Mouse (Mus musculus): Measurements from ENCODE around the gene Ripor2. TPM values are rescaled to one million over a fixed set of nuclear protein-coding genes. Genes with fewer than 3 reads are reported as not detected.

Gene Ripor2
- polyA plus RNA-seq, 1 experiment from 2014 or later: 4.4 TPM

DNA sequence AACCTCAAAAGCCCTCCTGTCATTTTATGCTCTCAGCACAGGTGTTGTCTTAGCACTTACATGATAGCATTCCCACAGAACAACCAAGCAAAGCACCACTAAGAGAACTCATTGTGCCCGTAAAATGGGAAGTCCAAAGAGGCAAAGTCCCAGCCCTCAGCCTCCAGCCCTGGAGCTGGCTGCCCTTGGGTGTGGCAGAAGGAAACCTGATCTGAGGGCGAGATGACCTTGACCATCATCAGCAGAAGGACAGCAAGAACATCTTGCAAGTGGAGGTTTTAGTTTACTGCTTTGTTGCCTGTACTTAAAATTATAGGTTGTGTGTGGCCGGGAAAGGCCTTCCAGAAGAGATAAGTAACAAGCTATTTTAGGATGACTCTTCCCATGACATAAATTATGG, 6.9 kb upstream of the Ripor2 start:
- H3K4me1 ChIP-seq (ENCODE audit: control insufficient read depth, low read depth, low read length): peaks cover 39% of the 10 kb centered on the region
- H3K9ac ChIP-seq (ENCODE audit: low read depth, low read length): no peak overlapping the region
- no peaks in the 10 kb centered on the region for H3K27me3 ChIP-seq (ENCODE audit: control insufficient read depth, insufficient read depth, low read depth, low read length)
- H3K4me3 ChIP-seq (ENCODE audit: low read depth, low read length): no peak overlapping the region
- WGBS (ENCODE audit: insufficient replicate concordance): 69% methylated on average over 3 of the region's 3 CpGs
- H3K9me3 ChIP-seq (replicated peaks; ENCODE audit: control insufficient read depth, low read length): no peaks in the 10 kb centered on the region
- H3K27ac ChIP-seq (ENCODE audit: low read length): no peak overlapping the region
- ATAC-seq (ENCODE audit: low read depth): no peak
- no peak overlapping the region for H3K4me2 ChIP-seq (ENCODE audit: low read depth, low read length)
- no peaks in the 10 kb centered on the region for H3K36me3 ChIP-seq (ENCODE audit: control insufficient read depth, insufficient read depth)

- Histone ChIP-seq H3K4me3 (ENCODE audit: low read depth, low read length) (no peak overlapping the region), H3K27ac (ENCODE audit: low read length) (peak overlapping the region; percentile 73), H3K4me1 (ENCODE audit: control insufficient read depth, low read depth, low read length) (peaks cover 48% of the 10 kb centered on the region), H3K9me3 (replicated peaks; ENCODE audit: control insufficient read depth, low read length) (no peaks in the 10 kb centered on the region), H3K4me2 (ENCODE audit: low read depth, low read length) (0 out of 2 replicates have a peak overlapping the region, but pooled peaks have one; percentile 10), H3K9ac (ENCODE audit: low read depth, low read length) (no peak overlapping the region), H3K36me3 (ENCODE audit: control insufficient read depth, insufficient read depth) (no peaks in the 10 kb centered on the region), H3K27me3 (ENCODE audit: control insufficient read depth, insufficient read depth, low read depth, low read length) (no peaks in the 10 kb centered on the region)
- ATAC-seq (ENCODE audit: low read depth): peak; percentile 79
- 48% methylated on average over 11 of the region's 11 CpGs for WGBS (ENCODE audit: insufficient replicate concordance)
Observed at GRCm38 (mm10) chr13:24576338-24577119, 5.5 kb upstream of the Ripor2 start.

GRCm38 (mm10) chr13:24578317-24578716, 3.7 kb upstream of the Ripor2 start:
- Histone ChIP-seq H3K27ac (ENCODE audit: low read length) (no peak overlapping the region), H3K9me3 (replicated peaks; ENCODE audit: control insufficient read depth, low read length) (no peaks in the 10 kb centered on the region), H3K4me2 (ENCODE audit: low read depth, low read length) (no peak overlapping the region), H3K9ac (ENCODE audit: low read depth, low read length) (no peak overlapping the region), H3K4me3 (ENCODE audit: low read depth, low read length) (no peak overlapping the region), H3K27me3 (ENCODE audit: control insufficient read depth, insufficient read depth, low read depth, low read length) (no peaks in the 10 kb centered on the region), H3K4me1 (ENCODE audit: control insufficient read depth, low read depth, low read length) (peaks cover 48% of the 10 kb centered on the region), H3K36me3 (ENCODE audit: control insufficient read depth, insufficient read depth) (no peaks in the 10 kb centered on the region)
- ATAC-seq (ENCODE audit: low read depth): peak; percentile 43

DNA sequence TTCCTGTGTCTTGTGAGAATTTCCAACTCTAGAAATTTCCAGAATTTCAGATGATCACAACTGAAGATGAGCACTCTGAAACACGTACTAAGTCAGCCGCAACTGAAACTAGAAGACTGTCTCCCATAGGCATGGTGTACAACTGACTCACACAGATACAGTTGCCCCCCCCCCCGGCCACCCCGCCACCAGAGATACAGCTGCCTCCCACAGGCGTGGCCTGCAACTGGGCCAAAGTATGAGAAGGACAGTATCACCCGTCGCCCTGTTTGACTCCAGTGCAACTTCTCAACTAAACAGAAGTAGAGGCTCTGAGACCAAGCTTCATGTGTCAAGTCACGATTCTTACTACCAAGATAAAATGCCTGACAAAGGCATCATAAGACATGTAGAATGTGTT, 1.2 kb upstream of the Ripor2 start:
- no peaks in the 10 kb centered on the region for H3K9me3 ChIP-seq (replicated peaks; ENCODE audit: control insufficient read depth, low read length)
- H3K36me3 ChIP-seq (ENCODE audit: control insufficient read depth, insufficient read depth): no peaks in the 10 kb centered on the region
- H3K4me3 ChIP-seq (ENCODE audit: low read depth, low read length): no peak overlapping the region
- peak overlapping the region; percentile 31; the same call in 1 of the 2 replicates for H3K4me2 ChIP-seq (ENCODE audit: low read depth, low read length)
- H3K27ac ChIP-seq (ENCODE audit: low read length): peak overlapping the region; percentile 1; the same call in 1 of the 2 replicates
- 44% methylated on average over 8 of the region's 8 CpGs for WGBS (ENCODE audit: insufficient replicate concordance)
- no peaks in the 10 kb centered on the region for H3K27me3 ChIP-seq (ENCODE audit: control insufficient read depth, insufficient read depth, low read depth, low read length)
- ATAC-seq (ENCODE audit: low read depth): peak; percentile 72
- H3K4me1 ChIP-seq (ENCODE audit: control insufficient read depth, low read depth, low read length): peaks cover 40% of the 10 kb centered on the region
- H3K9ac ChIP-seq (ENCODE audit: low read depth, low read length): no peak overlapping the region

- H3K4me1 ChIP-seq (ENCODE audit: control insufficient read depth, low read depth, low read length): peaks cover 11% of the 10 kb centered on the region
- no peak overlapping the region for H3K4me2 ChIP-seq (ENCODE audit: low read depth, low read length)
- H3K36me3 ChIP-seq (ENCODE audit: control insufficient read depth, insufficient read depth): no peaks in the 10 kb centered on the region
- no peak for ATAC-seq (ENCODE audit: low read depth)
- H3K9ac ChIP-seq (ENCODE audit: low read depth, low read length): no peak overlapping the region
- 82% methylated on average over 5 of the region's 5 CpGs for WGBS (ENCODE audit: insufficient replicate concordance)
- no peaks in the 10 kb centered on the region for H3K27me3 ChIP-seq (ENCODE audit: control insufficient read depth, insufficient read depth, low read depth, low read length)
- H3K9me3 ChIP-seq (replicated peaks; ENCODE audit: control insufficient read depth, low read length): no peaks in the 10 kb centered on the region
- H3K27ac ChIP-seq (ENCODE audit: low read length): no peak overlapping the region
- no peak overlapping the region for H3K4me3 ChIP-seq (ENCODE audit: low read depth, low read length)
Observed at GRCm38 (mm10) chr13:24584403-24584802, 2.4 kb downstream of the Ripor2 start.

DNA sequence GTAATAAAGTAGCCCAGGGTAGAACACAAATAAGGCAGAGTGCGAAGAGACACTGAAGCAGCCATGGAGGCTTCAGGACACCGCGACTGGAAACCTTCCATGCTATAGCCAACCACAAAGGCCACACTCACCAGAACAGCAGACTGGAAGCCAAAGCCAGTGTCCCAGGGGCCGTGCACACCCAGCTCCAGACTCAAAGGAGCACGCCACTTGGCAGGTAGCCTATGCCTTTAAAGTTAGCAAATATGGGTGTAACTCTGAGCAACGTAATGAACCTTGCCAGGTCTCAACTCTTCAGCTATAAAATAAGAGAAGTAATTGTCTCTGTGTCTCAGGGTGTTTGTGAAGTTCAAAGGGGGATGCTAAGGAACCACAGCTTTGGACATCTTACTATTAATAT, 2.9 kb downstream of the Ripor2 start:
- Histone ChIP-seq H3K27me3 (ENCODE audit: control insufficient read depth, insufficient read depth, low read depth, low read length) (no peaks in the 10 kb centered on the region), H3K36me3 (ENCODE audit: control insufficient read depth, insufficient read depth) (no peaks in the 10 kb centered on the region), H3K4me1 (ENCODE audit: control insufficient read depth, low read depth, low read length) (peaks cover 11% of the 10 kb centered on the region), H3K9ac (ENCODE audit: low read depth, low read length) (no peak overlapping the region), H3K9me3 (replicated peaks; ENCODE audit: control insufficient read depth, low read length) (no peaks in the 10 kb centered on the region), H3K4me3 (ENCODE audit: low read depth, low read length) (no peak overlapping the region), H3K4me2 (ENCODE audit: low read depth, low read length) (no peak overlapping the region), H3K27ac (ENCODE audit: low read length) (no peak overlapping the region)
- no peak for ATAC-seq (ENCODE audit: low read depth)
- 78% methylated on average over 6 of the region's 6 CpGs for WGBS (ENCODE audit: insufficient replicate concordance)

GRCm38 (mm10) chr13:24585369-24585768, 3.4 kb downstream of the Ripor2 start:
- H3K4me2 ChIP-seq (ENCODE audit: low read depth, low read length): no peak overlapping the region
- H3K9me3 ChIP-seq (replicated peaks; ENCODE audit: control insufficient read depth, low read length): no peaks in the 10 kb centered on the region
- no peak for ATAC-seq (ENCODE audit: low read depth)
- WGBS (ENCODE audit: insufficient replicate concordance): 76% methylated on average over 9 of the region's 9 CpGs
- H3K27me3 ChIP-seq (ENCODE audit: control insufficient read depth, insufficient read depth, low read depth, low read length): no peaks in the 10 kb centered on the region
- H3K4me3 ChIP-seq (ENCODE audit: low read depth, low read length): no peak overlapping the region
- H3K9ac ChIP-seq (ENCODE audit: low read depth, low read length): no peak overlapping the region
- H3K4me1 ChIP-seq (ENCODE audit: control insufficient read depth, low read depth, low read length): peaks cover 6% of the 10 kb centered on the region
- no peak overlapping the region for H3K27ac ChIP-seq (ENCODE audit: low read length)
- H3K36me3 ChIP-seq (ENCODE audit: control insufficient read depth, insufficient read depth): no peaks in the 10 kb centered on the region

- Histone ChIP-seq H3K27me3 (ENCODE audit: control insufficient read depth, insufficient read depth, low read depth, low read length) (no peaks in the 10 kb centered on the region), H3K9ac (ENCODE audit: low read depth, low read length) (no peak overlapping the region), H3K4me3 (ENCODE audit: low read depth, low read length) (no peak overlapping the region), H3K9me3 (replicated peaks; ENCODE audit: control insufficient read depth, low read length) (no peaks in the 10 kb centered on the region), H3K4me2 (ENCODE audit: low read depth, low read length) (no peak overlapping the region), H3K36me3 (ENCODE audit: control insufficient read depth, insufficient read depth) (no peaks in the 10 kb centered on the region), H3K4me1 (ENCODE audit: control insufficient read depth, low read depth, low read length) (no peaks in the 10 kb centered on the region), H3K27ac (ENCODE audit: low read length) (no peak overlapping the region)
- no peak for ATAC-seq (ENCODE audit: low read depth)
- WGBS (ENCODE audit: insufficient replicate concordance): 88% methylated on average over 12 of the region's 12 CpGs
Observed at GRCm38 (mm10) chr13:24587192-24587895, 5.4 kb downstream of the Ripor2 start.

DNA sequence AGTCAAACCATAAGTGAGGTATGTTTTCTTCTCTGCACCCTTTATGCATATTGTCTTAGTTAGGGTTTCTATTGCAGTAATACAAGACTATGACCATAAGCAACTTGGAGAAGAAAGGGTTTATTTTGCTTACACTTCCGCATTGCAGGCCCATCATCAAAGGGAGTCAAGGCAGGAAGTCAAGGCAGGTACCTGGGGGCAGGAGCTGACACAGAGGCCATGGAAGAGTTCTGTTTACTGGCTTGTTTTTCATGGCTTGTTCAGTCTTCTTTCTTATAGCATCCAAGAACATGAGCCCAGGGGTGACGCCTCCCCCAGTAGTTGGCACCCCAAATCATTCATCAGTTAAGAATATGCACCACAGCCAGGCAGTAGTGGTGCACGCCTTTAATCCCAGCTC, 6.6 kb downstream of the Ripor2 start:
- H3K27ac ChIP-seq (ENCODE audit: low read length): no peak overlapping the region
- H3K4me3 ChIP-seq (ENCODE audit: low read depth, low read length): no peak overlapping the region
- 79% methylated on average over 3 of the region's 3 CpGs for WGBS (ENCODE audit: insufficient replicate concordance)

More for the DNA sequence above, 6.6 kb downstream of the Ripor2 start:
- Histone ChIP-seq H3K9me3 (replicated peaks; ENCODE audit: control insufficient read depth, low read length) (no peaks in the 10 kb centered on the region), H3K4me2 (ENCODE audit: low read depth, low read length) (no peak overlapping the region), H3K9ac (ENCODE audit: low read depth, low read length) (no peak overlapping the region), H3K27me3 (ENCODE audit: control insufficient read depth, insufficient read depth, low read depth, low read length) (no peaks in the 10 kb centered on the region), H3K4me1 (ENCODE audit: control insufficient read depth, low read depth, low read length) (no peaks in the 10 kb centered on the region), H3K36me3 (ENCODE audit: control insufficient read depth, insufficient read depth) (no peaks in the 10 kb centered on the region)
- no peak for ATAC-seq (ENCODE audit: low read depth)
